Mouse (Mus musculus) cerebellum, adult 8-10 months (tissue): ENCODE data around the gene Zfp51.
"Not testable (repeated sequence)": the region's sequence is repeated elsewhere in the genome, so short reads cannot be mapped to it uniquely, and the experiment has no call there.

Experiments
- DNase-seq: peaks from one replicate; pipeline ENCODE4 v3.0.0; 2022

Gene Zfp51

GRCm38 (mm10) chr17:21450138-21450704, at the start of gene Zfp51:
Gene Zfp51 (plus strand): TSS chr17:21450374.
- DNase-seq = peak; percentile 71

GRCm38 (mm10) chr17:21422664-21423599, 27.2 kb upstream of the Zfp51 start, which contains the start of gene Zfp54:
Gene Zfp54 (plus strand): TSS chr17:21423227.
- DNase-seq = peak; percentile 28

GRCm38 (mm10) chr17:21438806-21439400, 11.3 kb upstream of the Zfp51 start:
- DNase-seq = not testable (repeated sequence)

- DNase-seq = peak; percentile 61
Observed at GRCm38 (mm10) chr17:21449669-21450068, 505 bp upstream of the Zfp51 start.

GRCm38 (mm10) chr17:21463550-21463949, 13.4 kb downstream of the Zfp51 start:
- DNase-seq = no peak

- DNase-seq = no peak
Observed at GRCm38 (mm10) chr17:21472032-21472652, 22.0 kb downstream of the Zfp51 start.

GRCm38 (mm10) chr17:21472653-21473307, 22.6 kb downstream of the Zfp51 start:
- DNase-seq = no peak

GRCm38 (mm10) chr17:21473362-21474190, 23.4 kb downstream of the Zfp51 start:
- DNase-seq = no peak

GRCm38 (mm10) chr17:21474729-21475128, 24.6 kb downstream of the Zfp51 start:
- DNase-seq = not testable (repeated sequence)

- not testable (repeated sequence) for DNase-seq
Observed at GRCm38 (mm10) chr17:21475290-21475689, 25.1 kb downstream of the Zfp51 start.

GRCm38 (mm10) chr17:21476351-21476750, 26.2 kb downstream of the Zfp51 start:
- DNase-seq = not testable (repeated sequence)

GRCm38 (mm10) chr17:21478103-21478777, 28.1 kb downstream of the Zfp51 start:
- DNase-seq = not testable (repeated sequence)

- DNase-seq = peak; percentile 74
Observed at GRCm38 (mm10) chr17:21488760-21489499, 38.8 kb downstream of the Zfp51 start, which contains the start of gene Zfp53. Gene Zfp53 (plus strand): TSS chr17:21488998.

- DNase-seq = no peak
Observed at GRCm38 (mm10) chr17:21489500-21490001, 39.4 kb downstream of the Zfp51 start.

GRCm38 (mm10) chr17:21501365-21501764, 51.2 kb downstream of the Zfp51 start:
- DNase-seq = no peak

- no peak for DNase-seq
Observed at GRCm38 (mm10) chr17:21504524-21504923, 54.4 kb downstream of the Zfp51 start.

GRCm38 (mm10) chr17:21506258-21506657, 56.1 kb downstream of the Zfp51 start:
- DNase-seq = no peak

GRCm38 (mm10) chr17:21509756-21510155, 59.6 kb downstream of the Zfp51 start:
- DNase-seq = no peak
